Mouse (Mus musculus) T-cell, adult 66 days (primary cell): Measurements from ENCODE around the gene Duox2. TPM values are rescaled to one million over a fixed set of nuclear protein-coding genes. Genes with fewer than 3 reads are reported as not detected.

Experiments
- total RNA-seq, 2 experiments: library from RNA; stranded (reverse); gene quantifications; 3 replicates in 1 of 2; 4 replicates in 1 of 2; pipeline ENCODE4 v1.2.4; 2023

Duox2 gene
- total RNA-seq = not detected

DNA sequence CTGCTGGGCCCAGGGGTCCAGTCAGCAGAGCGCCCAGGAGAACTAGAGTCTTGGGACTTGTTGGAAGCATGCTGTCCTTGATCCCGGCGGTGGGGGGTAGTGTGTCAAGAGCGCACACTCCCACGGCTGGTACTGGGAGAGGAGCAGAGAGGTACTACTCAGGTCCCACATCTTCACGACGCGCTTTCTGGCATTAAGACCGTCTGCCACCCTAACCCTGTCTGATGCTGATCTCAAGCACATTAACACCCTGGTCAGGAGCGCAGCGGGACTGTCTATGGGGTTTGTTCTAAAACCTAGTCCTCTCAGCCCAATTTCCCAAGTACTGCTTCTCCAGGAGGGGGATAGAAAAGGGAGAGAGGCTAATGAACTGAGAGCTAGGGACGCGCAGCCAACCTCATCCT lies at the start of gene Duox2:
Gene Duox2 (minus strand): TSS at position 354 of the 404 bp plus-strand sequence.

DNA sequence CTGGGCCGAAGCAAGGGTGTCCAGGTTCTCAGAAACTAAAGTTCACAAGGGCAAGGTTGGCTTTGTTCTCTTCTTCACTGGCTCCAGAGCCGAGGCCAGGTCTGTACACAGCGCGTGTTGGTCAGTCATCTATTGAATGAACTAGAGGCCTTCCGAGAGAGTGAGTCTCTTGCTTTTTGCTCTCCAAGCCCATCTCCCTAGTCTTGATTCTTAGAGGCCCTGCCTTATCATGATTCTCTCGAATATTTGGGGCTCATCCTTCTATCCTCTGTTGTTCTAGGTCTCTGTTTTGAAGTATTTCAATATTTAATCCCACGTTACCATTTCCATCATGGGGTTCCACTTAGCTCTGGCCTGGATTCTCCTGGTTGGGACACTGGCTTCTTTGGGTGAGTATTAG lies 17.1 kb upstream of the Duox2 start, which contains the start of gene Duox1:
Gene Duox1 (plus strand): TSS at position 301 of the 400 bp plus-strand sequence.

GRCm38 (mm10) chr2:122313536-122313935 lies 15.3 kb upstream of the Duox2 start, which contains the start of gene Duoxa1:
TSS of gene Duoxa1 (minus strand) at chr2:122313730.

DNA sequence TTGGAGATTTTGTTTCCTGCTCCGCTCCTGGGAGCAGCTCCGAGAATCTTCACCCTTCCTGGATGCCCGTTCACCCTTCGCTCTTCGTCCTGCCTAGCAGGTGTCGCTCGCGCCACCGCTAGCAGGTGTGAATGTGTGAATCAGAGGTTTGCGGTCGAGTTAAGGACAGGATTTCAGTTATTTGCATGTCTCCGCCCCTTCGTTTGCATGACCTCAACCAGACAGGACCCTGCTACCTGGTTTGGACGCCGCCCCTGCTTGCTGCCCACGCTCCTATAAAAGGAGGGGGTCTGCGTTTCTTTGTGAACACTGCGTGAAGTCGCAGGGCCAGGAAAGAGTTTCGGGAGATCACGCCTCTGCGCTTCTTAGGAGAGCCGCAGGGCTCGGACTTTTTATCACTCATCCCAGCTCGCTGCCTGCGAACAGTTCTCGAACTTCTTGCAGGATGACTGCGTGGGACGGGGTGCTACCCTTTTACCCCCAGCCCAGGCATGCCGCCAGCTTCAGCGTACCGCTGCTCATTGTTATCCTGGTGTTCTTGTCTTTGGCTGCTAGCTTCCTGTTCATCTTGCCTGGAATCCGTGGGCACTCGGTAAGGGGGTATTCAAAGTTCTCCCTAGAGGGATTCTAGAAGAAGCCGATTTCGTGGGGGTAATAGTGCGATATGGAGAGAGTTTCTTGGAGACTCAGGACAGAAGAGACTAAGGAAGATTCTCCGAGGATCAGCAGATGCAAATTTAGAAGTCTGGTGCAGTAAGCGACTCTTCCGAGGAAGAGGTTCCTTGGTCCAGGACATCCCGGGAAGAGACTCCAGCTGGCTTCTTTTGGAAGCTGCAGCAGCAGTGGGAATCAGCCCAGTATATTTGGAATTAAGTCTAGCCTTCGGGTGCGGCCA lies 594 bp upstream of the Duox2 start, which contains the start of gene Duoxa2:
Gene Duoxa2 (plus strand): TSS at position 305 of the 895 bp plus-strand sequence.

DNA sequence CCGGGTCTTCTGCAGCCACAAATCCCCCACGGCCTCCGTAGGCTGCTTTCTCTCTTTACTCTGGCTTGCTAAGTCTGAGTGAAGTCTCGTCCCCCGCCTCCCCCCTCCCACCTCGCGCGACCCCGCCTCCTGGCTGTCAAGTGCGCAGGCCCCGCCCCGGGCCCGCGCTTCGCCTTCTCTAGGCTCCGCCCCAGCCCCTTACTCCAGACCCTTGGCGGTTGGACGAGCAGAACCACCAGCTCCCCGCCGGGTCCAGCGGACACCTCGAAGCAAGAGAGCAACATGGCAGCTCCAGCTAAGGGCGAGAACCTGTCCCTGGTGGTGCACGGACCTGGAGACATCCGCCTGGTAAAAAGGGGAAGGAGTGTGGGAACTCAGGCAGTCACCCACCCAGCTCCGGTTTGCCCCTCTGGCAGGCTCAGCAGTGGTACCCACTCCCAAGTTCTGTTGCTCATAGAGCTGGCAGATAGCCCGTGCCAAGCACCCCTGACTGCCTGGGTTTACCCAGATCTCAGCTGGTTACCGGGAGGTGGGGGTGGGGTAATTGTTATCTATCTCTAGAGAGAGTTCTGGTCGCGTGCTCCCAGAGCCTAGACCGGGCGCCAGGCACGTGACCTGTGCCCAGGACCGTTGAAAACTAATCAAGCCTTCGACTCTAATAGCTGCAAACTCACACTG lies 63.5 kb downstream of the Duox2 start, which contains the start of gene Sord:
Gene Sord (plus strand): TSS at position 139 of the 678 bp plus-strand sequence.

Other genes with a start within 250 kb of the Duox2 start
- gene Spg11, start 180.1 kb downstream of the Duox2 start, total RNA-seq = 10 to 100 TPM; 25.8 to 28.9 TPM
- 1,000 to 10,000 TPM; 2,534 to 2,720 TPM for gene B2m, start 150.8 kb downstream of the Duox2 start, total RNA-seq
- 1 to 10 TPM; 1.3 to 1.7 TPM for gene Trim69, start 137.7 kb downstream of the Duox2 start, total RNA-seq
- gene Patl2, start 112.3 kb downstream of the Duox2 start, total RNA-seq = not detected
- gene Terb2, start 112.2 kb downstream of the Duox2 start, total RNA-seq = not detected
- gene Sord, start 63.7 kb downstream of the Duox2 start, total RNA-seq = 1 to 10 TPM; 3.3 to 4.0 TPM
- gene Duoxa2, start 451 bp upstream of the Duox2 start, total RNA-seq = not detected
- gene Duoxa1, start 15.3 kb upstream of the Duox2 start, total RNA-seq = not detected
- not detected for gene Duox1, start 17.2 kb upstream of the Duox2 start, total RNA-seq
- gene Shf, start 70.7 kb upstream of the Duox2 start, total RNA-seq = 1 to 10 TPM; 7.6 to 8.6 TPM
- 100 to 1,000 TPM; 135 to 138 TPM for gene Slc28a2, start 128.0 kb upstream of the Duox2 start, total RNA-seq
- 10 to 100 TPM; 49.8 to 50.8 TPM for gene Gm14085, start 186.5 kb upstream of the Duox2 start, total RNA-seq